Mouse (Mus musculus): ENCODE data around the gene Hist2h3c1. TPM values are rescaled to one million over a fixed set of nuclear protein-coding genes. Genes with fewer than 3 reads are reported as not detected.
"Not testable (repeated sequence)": the region's sequence is repeated elsewhere in the genome, so short reads cannot be mapped to it uniquely, and the experiment has no call there.

Gene Hist2h3c1
- total RNA-seq, 1 experiment = not detected

GRCm38 (mm10) chr3:96237904-96238511, 8.5 kb upstream of the Hist2h3c1 start:
- no peak for DNase-seq (ENCODE audit: low read depth, low spot score)
- Histone ChIP-seq H3K27ac (ENCODE audit: insufficient read depth, low read depth, low read length, poor library complexity, severe bottlenecking) (peak overlapping the region; percentile 91), H3K9me3 (ENCODE audit: control insufficient read depth, insufficient read depth, low read depth, low read length) (no peaks in the 10 kb centered on the region), H3K36me3 (ENCODE audit: control insufficient read depth, insufficient read depth, low read length, poor library complexity, severe bottlenecking) (no peaks in the 10 kb centered on the region), H3K4me3 (ENCODE audit: insufficient read depth in 1 of 2, low read depth in 1 of 2, low read length in 2 of 2, poor library complexity in 1 of 2, severe bottlenecking in 1 of 2) (peak overlapping the region; percentile 74 to 81), H3K4me1 (ENCODE audit: control insufficient read depth in 2 of 2, insufficient read depth in 2 of 2, low read length in 2 of 2, poor library complexity in 1 of 2) (peaks cover 3 to 9% of the 10 kb centered on the region in 2 experiments; a peak in 3 of 4 replicates), H3K9ac (ENCODE audit: insufficient read depth, low read depth, low read length, poor library complexity, severe bottlenecking) (peak overlapping the region; percentile 89)
- TF ChIP-seq ZNF384 (IDR thresholded peaks at IDR 0.05; ENCODE audit: low read depth, low read length) = no peak
- TF ChIP-seq MAFK (IDR thresholded peaks at IDR 0.05; ENCODE audit: insufficient read depth, low read depth, low read length) = no peak
- TF ChIP-seq HCFC1 (IDR thresholded peaks at IDR 0.05; ENCODE audit: borderline replicate concordance, insufficient read depth, low read length) = no peak
- TF ChIP-seq ZC3H11A (IDR thresholded peaks at IDR 0.05; ENCODE audit: borderline replicate concordance, low read depth, low read length) = no peak
- no peak for TF ChIP-seq CHD2 (IDR thresholded peaks at IDR 0.05; ENCODE audit: low read depth, low read length)
- in situ Hi-C loops (cut with MboI; ENCODE audit: low sequenced_read_pairs in 2 of 2, unreplicated experiment in 2 of 2) = no loop called here

- in situ Hi-C loops (cut with MboI; ENCODE audit: low sequenced_read_pairs in 2 of 2, unreplicated experiment in 2 of 2); DNase-seq (ENCODE audit: low read depth, low spot score); H3K36me3 ChIP-seq (ENCODE audit: control insufficient read depth, insufficient read depth, low read length, poor library complexity, severe bottlenecking); H3K9me3 ChIP-seq (ENCODE audit: control insufficient read depth, insufficient read depth, low read depth, low read length): not testable (repeated sequence)
- H3K4me3 ChIP-seq (ENCODE audit: insufficient read depth in 1 of 2, low read depth in 1 of 2, low read length in 2 of 2, poor library complexity in 1 of 2, severe bottlenecking in 1 of 2) = peak within 1 kb of the TSS; percentile 74 to 81
- H3K27ac ChIP-seq (ENCODE audit: insufficient read depth, low read depth, low read length, poor library complexity, severe bottlenecking) = peak within 1 kb of the TSS; percentile 97
- peak within 1 kb of the TSS; percentile 94 for H3K9ac ChIP-seq (ENCODE audit: insufficient read depth, low read depth, low read length, poor library complexity, severe bottlenecking)
- H3K4me1 ChIP-seq (ENCODE audit: control insufficient read depth in 2 of 2, insufficient read depth in 2 of 2, low read length in 2 of 2, poor library complexity in 1 of 2) = peaks cover 6 to 15% of the 10 kb centered on the region in 2 experiments
Observed at GRCm38 (mm10) chr3:96238954-96239793, 7.3 kb upstream of the Hist2h3c1 start, which contains the start of gene Hist2h3c2. Gene Hist2h3c2, minus strand, starts transcription at chr3:96239127.

DNA sequence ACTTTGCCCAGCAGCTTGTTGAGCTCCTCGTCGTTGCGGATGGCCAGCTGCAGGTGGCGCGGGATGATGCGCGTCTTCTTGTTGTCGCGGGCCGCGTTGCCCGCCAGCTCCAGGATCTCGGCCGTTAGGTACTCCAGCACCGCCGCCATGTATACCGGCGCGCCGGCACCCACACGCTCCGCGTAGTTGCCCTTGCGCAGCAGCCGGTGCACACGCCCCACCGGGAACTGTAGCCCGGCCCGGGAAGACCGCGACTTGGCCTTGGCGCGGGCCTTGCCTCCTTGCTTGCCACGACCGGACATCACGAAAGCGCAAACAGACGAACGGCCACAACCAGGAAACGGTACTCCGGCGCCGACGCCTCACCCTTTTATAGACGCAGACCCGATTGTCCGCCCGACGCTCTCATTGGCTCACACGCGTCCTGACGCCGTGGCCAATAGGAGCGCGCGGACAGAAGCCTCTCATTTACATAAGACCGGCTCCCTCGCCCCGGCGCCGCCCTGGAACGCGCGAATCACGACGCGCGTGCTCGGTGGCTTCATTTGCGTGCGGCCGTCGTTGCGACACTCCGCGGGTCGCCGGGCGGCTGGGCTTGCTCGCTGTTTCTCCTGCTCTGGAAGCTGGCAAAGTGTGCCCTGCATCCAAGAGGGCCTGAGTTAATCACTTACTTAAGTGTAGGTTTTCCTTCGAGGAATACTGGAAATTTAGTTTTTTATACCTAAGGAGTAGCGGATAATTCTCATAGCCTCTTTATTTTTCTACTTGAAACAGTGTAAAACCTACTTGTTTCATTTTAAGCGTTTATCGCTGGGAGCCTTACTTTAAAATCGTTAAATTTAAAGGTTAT, 6.3 kb upstream of the Hist2h3c1 start, which contains the start of gene Hist2h2aa2:
TSS of gene Hist2h2aa2 (minus strand) at position 328 of the 850 bp plus-strand sequence.
- peaks cover 6 to 17% of the 10 kb centered on the region in 2 experiments for H3K4me1 ChIP-seq (ENCODE audit: control insufficient read depth in 2 of 2, insufficient read depth in 2 of 2, low read length in 2 of 2, poor library complexity in 1 of 2)
- H3K9ac ChIP-seq (ENCODE audit: insufficient read depth, low read depth, low read length, poor library complexity, severe bottlenecking) = peak within 1 kb of the TSS; percentile 94
- peak within 1 kb of the TSS; percentile 97 for H3K27ac ChIP-seq (ENCODE audit: insufficient read depth, low read depth, low read length, poor library complexity, severe bottlenecking)
- in situ Hi-C loops (cut with MboI; ENCODE audit: low sequenced_read_pairs in 2 of 2, unreplicated experiment in 2 of 2); DNase-seq (ENCODE audit: low read depth, low spot score); H3K36me3 ChIP-seq (ENCODE audit: control insufficient read depth, insufficient read depth, low read length, poor library complexity, severe bottlenecking); H3K9me3 ChIP-seq (ENCODE audit: control insufficient read depth, insufficient read depth, low read depth, low read length): not testable (repeated sequence)
- peak within 1 kb of the TSS; percentile 67 to 73 for H3K4me3 ChIP-seq (ENCODE audit: insufficient read depth in 1 of 2, low read depth in 1 of 2, low read length in 2 of 2, poor library complexity in 1 of 2, severe bottlenecking in 1 of 2)

GRCm38 (mm10) chr3:96240799-96241197, 5.7 kb upstream of the Hist2h3c1 start:
- Histone ChIP-seq H3K27ac (ENCODE audit: insufficient read depth, low read depth, low read length, poor library complexity, severe bottlenecking) (peak overlapping the region; percentile 48; the same call in 1 of the 2 replicates), H3K4me3 (ENCODE audit: insufficient read depth in 1 of 2, low read depth in 1 of 2, low read length in 2 of 2, poor library complexity in 1 of 2, severe bottlenecking in 1 of 2) (peak overlapping the region in 1 of 2 experiments; percentile 52; a peak in 3 of 4 replicates), H3K9me3 (ENCODE audit: control insufficient read depth, insufficient read depth, low read depth, low read length) (no peaks in the 10 kb centered on the region), H3K4me1 (ENCODE audit: control insufficient read depth in 2 of 2, insufficient read depth in 2 of 2, low read length in 2 of 2, poor library complexity in 1 of 2) (peaks cover 6 to 17% of the 10 kb centered on the region in 2 experiments), H3K9ac (ENCODE audit: insufficient read depth, low read depth, low read length, poor library complexity, severe bottlenecking) (peak overlapping the region; percentile 75; the same call in 1 of the 2 replicates), H3K36me3 (ENCODE audit: control insufficient read depth, insufficient read depth, low read length, poor library complexity, severe bottlenecking) (no peaks in the 10 kb centered on the region)
- TF ChIP-seq HCFC1 (IDR thresholded peaks at IDR 0.05; ENCODE audit: borderline replicate concordance, insufficient read depth, low read length) (no peak), ZC3H11A (IDR thresholded peaks at IDR 0.05; ENCODE audit: borderline replicate concordance, low read depth, low read length) (no peak), ZNF384 (IDR thresholded peaks at IDR 0.05; ENCODE audit: low read depth, low read length) (no peak), CHD2 (IDR thresholded peaks at IDR 0.05; ENCODE audit: low read depth, low read length) (no peak), MAFK (IDR thresholded peaks at IDR 0.05; ENCODE audit: insufficient read depth, low read depth, low read length) (no peak)
- in situ Hi-C loops (cut with MboI; ENCODE audit: low sequenced_read_pairs in 2 of 2, unreplicated experiment in 2 of 2) = no loop called here
- DNase-seq (ENCODE audit: low read depth, low spot score) = no peak
